Mouse (Mus musculus): ENCODE measurements around the gene Fam213b.

DNA sequence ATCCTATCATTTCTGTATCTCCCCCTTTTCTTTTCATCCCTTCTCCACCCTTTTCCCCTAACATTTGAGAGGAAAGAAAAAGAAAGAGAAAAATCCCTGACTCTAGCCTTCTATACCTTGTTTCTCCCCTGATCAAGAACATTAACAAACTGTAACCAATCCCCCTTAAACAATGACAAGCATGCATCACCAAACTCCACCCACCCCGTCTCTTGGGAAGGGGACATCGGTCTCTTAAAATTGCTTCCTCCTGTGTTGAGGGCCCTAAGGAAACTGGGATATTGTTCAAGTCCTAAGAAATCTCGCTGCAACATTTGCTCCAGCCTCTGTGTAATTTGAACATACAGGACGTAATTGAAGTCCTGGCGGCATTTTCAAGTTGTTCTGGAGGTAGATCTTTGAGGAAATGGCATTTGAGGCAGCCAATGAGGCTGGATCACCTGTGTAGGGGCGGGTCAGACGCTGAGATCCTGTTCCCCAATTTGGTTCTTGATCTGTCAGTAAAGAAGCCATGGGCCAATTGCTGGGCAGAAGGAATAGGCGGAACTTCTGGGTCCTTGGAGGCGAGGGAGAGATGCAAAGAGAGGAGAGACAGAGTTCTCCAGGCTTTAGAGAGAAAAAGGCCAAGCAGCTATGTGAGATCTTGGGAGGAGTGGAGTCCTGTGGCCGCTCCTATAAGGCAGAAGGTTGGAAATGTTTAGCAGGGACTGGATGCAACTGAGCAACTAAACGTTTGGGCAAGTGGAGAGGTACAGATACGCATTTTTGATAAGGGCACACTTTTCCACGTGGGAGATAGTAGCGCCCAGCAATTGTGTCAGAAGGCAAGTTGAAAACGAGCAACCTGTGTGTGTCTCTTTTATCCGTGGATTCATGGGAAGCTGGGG, 5.5 kb upstream of the Fam213b start:
- TF ChIP-seq CTCF (IDR thresholded peaks at IDR 0.05; ENCODE audit: low read depth, low read length) (no peak), EP300 (IDR thresholded peaks at IDR 0.05; ENCODE audit: insufficient read depth, low read depth, low read length) (no peak)

All from ES-Bruce4 (cell line).